12 mouse cellular contexts compared by ENCODE assay signal in the genomic region with DNA sequence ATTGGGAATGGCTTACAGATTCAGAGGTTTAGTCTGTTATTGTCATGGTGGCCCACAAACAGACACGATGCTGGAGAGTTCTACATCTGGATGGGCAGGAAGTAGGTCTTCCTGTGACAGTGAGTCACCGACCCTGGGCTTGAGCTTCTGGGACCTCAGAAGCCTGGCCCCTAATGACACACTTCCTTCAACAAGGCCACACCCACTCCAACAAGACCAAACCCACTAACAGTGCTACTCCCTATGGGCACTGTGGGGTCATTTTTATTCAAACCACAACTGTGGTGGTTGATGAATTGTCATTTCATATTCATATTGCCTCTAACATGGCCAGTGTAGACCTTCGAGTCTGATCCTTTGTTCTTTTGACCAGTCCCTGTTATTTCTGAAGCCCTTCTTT. TPM values are rescaled to one million over a fixed set of nuclear protein-coding genes. Genes with fewer than 3 reads are reported as not detected.
DNase-seq lines count a peak whose midpoint lies in the region; ATAC-seq lines count a peak whose summit lies in the region.
"Had no signal": no experiment of that assay in that cellular context is flagged by ENCODE, and none has a peak within 500 bp of the region (broad histone marks: within the 10 kb centered on the region; RNA-seq: fewer than 3 reads in every experiment).

No protein-coding gene starts in this region.

- peak; percentile 16 for DNase-seq in adrenal gland, adult 2 months
- DNase-seq in adrenal gland, postnatal 4 days (ENCODE audit: low spot score in 2 of 2) = no peak
- DNase-seq in CD4-positive helper T cell, adult 2 months (ENCODE audit: low read depth, low spot score) = peak; percentile 47
- DNase-seq in lung, postnatal 4 days = peak; percentile 31 to 44
- DNase-seq in left cerebral cortex, adult 18-20 months (ENCODE audit: low spot score in 2 of 2) = no peak
- DNase-seq in gastrocnemius, adult 8-10 months (ENCODE audit: low spot score in 2 of 2) = no peak
- no peak for DNase-seq in thymus, postnatal 14 days
- DNase-seq: gastrocnemius, postnatal 10 days had no signal

- peaks cover 14% of the 10 kb centered on the region for H3K4me1 ChIP-seq in heart, embryonic 13.5 days
- H3K4me1 ChIP-seq: embryonic facial prominence, embryonic 12.5 days; limb, embryonic 10.5 days had no signal

- H3K27ac ChIP-seq in heart, embryonic 13.5 days (replicated peaks) = peak overlapping the region; percentile 67
- H3K27ac ChIP-seq: embryonic facial prominence, embryonic 12.5 days; kidney, postnatal 0 days; limb, embryonic 10.5 days had no signal

- no peak overlapping the region for H3K9ac ChIP-seq in heart, embryonic 13.5 days
- H3K9ac ChIP-seq: embryonic facial prominence, embryonic 12.5 days had no signal

- no peak overlapping the region for H3K4me2 ChIP-seq in heart, embryonic 13.5 days
- H3K4me2 ChIP-seq: embryonic facial prominence, embryonic 12.5 days had no signal

- no peaks in the 10 kb centered on the region for H3K36me3 ChIP-seq in heart, embryonic 13.5 days
- H3K36me3 ChIP-seq: embryonic facial prominence, embryonic 12.5 days; limb, embryonic 10.5 days had no signal

- H3K4me3 ChIP-seq in heart, embryonic 13.5 days = no peak overlapping the region
- H3K4me3 ChIP-seq: embryonic facial prominence, embryonic 12.5 days; limb, embryonic 10.5 days had no signal

- H3K9me3 ChIP-seq in heart, embryonic 13.5 days = no peaks in the 10 kb centered on the region
- H3K9me3 ChIP-seq: embryonic facial prominence, embryonic 12.5 days; limb, embryonic 10.5 days had no signal

- no peak for ATAC-seq in heart, embryonic 13.5 days (ENCODE audit: extremely low read depth, insufficient number of reproducible peaks, low FRiP score, low TSS enrichment)

- 59% methylated on average over 3 of the region's 3 CpGs for WGBS in heart, embryonic 13.5 days

- H3K27me3 ChIP-seq in heart, embryonic 13.5 days (replicated peaks) = no peaks in the 10 kb centered on the region
- H3K27me3 ChIP-seq: embryonic facial prominence, embryonic 12.5 days had no signal

RNA-seq across cellular contexts. Expression of a gene that starts 14.5 kb away (rescaled TPM):
- total RNA-seq in adrenal gland, adult 2 months (2021) = 1,000 to 10,000 TPM; 1,193 to 1,310 TPM
- 1,760 and 3,093 TPM in 2 replicates for polyA plus RNA-seq in adrenal gland, adult 2 months (2012; rRNA removed)
- 100 to 1,000 TPM; 840 to 862 TPM for total RNA-seq in adrenal gland, postnatal 4 days (2021)
- polyA plus RNA-seq in heart, embryonic 13.5 days (2015; fragmentation: Nextera tagmentation; extraction: Ambion mirVana) = 801 and 895 TPM in 2 replicates
- 100 to 1,000 TPM; 557 to 570 TPM for total RNA-seq in left cerebral cortex, adult 18-20 months (2021)
- 1,000 to 10,000 TPM; 1,088 to 1,186 (median 1,135) TPM for total RNA-seq in gastrocnemius, adult 8-10 months (2022)

RNA-seq across cellular contexts. Expression of a gene that starts 42.8 kb away (rescaled TPM):
- total RNA-seq in adrenal gland, adult 2 months (2021) = 10 to 100 TPM; 68.0 to 90.6 TPM
- polyA plus RNA-seq in adrenal gland, adult 2 months (2012; rRNA removed) = 41.1 and 41.4 TPM in 2 replicates
- total RNA-seq in adrenal gland, postnatal 4 days (2021) = 100 to 1,000 TPM; 203 to 231 TPM
- 128 and 129 TPM in 2 replicates for polyA plus RNA-seq in heart, embryonic 13.5 days (2015; fragmentation: Nextera tagmentation; extraction: Ambion mirVana)
- 10 to 100 TPM; 44.1 to 49.8 TPM for total RNA-seq in left cerebral cortex, adult 18-20 months (2021)
- 10 to 100 TPM; 47.8 to 71.6 (median 53.8) TPM for total RNA-seq in gastrocnemius, adult 8-10 months (2022)

RNA-seq across cellular contexts. Expression of a gene that starts 55.6 kb away (rescaled TPM):
- total RNA-seq in adrenal gland, adult 2 months (2021) = 10 to 100 TPM; 33.1 to 43.7 TPM
- 1.2 and 2.2 TPM in 2 replicates for polyA plus RNA-seq in adrenal gland, adult 2 months (2012; rRNA removed)
- 10 to 100 TPM; 43.3 to 48.0 TPM for total RNA-seq in adrenal gland, postnatal 4 days (2021)
- 40.2 and 41.3 TPM in 2 replicates for polyA plus RNA-seq in heart, embryonic 13.5 days (2015; fragmentation: Nextera tagmentation; extraction: Ambion mirVana)
- total RNA-seq in left cerebral cortex, adult 18-20 months (2021) = 10 to 100 TPM; 13.0 to 14.2 TPM
- total RNA-seq in gastrocnemius, adult 8-10 months (2022) = 10 to 100 TPM in 2 of 4 experiments, 1 to 10 TPM in 2; 9.1 to 11.1 (median 10.4) TPM

RNA-seq across cellular contexts. Expression of a gene that starts 55.7 kb away (rescaled TPM):
- total RNA-seq in adrenal gland, adult 2 months (2021) = 1 to 10 TPM; 3.5 to 8.3 TPM
- 2.9 and 3.3 TPM in 2 replicates for polyA plus RNA-seq in adrenal gland, adult 2 months (2012; rRNA removed)
- total RNA-seq in adrenal gland, postnatal 4 days (2021) = 10 to 100 TPM; 14.8 to 16.5 TPM
- polyA plus RNA-seq in heart, embryonic 13.5 days (2015; fragmentation: Nextera tagmentation; extraction: Ambion mirVana) = 11.3 and 11.9 TPM in 2 replicates
- total RNA-seq in left cerebral cortex, adult 18-20 months (2021) = 10 to 100 TPM; 11.8 to 16.0 TPM
- total RNA-seq in gastrocnemius, adult 8-10 months (2022) = 1 to 10 TPM in 3 of 4 experiments, under 1 TPM in 1; 0.87 to 2.0 (median 1.7) TPM

Comparison
In these comparisons a context has a peak if more than half of its experiments do, and no peak if none do; other contexts are left out.
1. DNase-seq: peak in adrenal gland, adult 2 months (single experiment), CD4-positive helper T cell, adult 2 months (single experiment) and lung, postnatal 4 days (2 of 2); none in adrenal gland, postnatal 4 days (0 of 2), left cerebral cortex, adult 18-20 months (0 of 2), gastrocnemius, adult 8-10 months (0 of 2) and thymus, postnatal 14 days (single experiment).